Mouse (Mus musculus): ENCODE measurements around the gene Tef. TPM values are rescaled to one million over a fixed set of nuclear protein-coding genes. Genes with fewer than 3 reads are reported as not detected.

Tef gene
- total RNA-seq (2022) = 100 to 1,000 TPM; 255 to 311 (median 291) TPM

DNA sequence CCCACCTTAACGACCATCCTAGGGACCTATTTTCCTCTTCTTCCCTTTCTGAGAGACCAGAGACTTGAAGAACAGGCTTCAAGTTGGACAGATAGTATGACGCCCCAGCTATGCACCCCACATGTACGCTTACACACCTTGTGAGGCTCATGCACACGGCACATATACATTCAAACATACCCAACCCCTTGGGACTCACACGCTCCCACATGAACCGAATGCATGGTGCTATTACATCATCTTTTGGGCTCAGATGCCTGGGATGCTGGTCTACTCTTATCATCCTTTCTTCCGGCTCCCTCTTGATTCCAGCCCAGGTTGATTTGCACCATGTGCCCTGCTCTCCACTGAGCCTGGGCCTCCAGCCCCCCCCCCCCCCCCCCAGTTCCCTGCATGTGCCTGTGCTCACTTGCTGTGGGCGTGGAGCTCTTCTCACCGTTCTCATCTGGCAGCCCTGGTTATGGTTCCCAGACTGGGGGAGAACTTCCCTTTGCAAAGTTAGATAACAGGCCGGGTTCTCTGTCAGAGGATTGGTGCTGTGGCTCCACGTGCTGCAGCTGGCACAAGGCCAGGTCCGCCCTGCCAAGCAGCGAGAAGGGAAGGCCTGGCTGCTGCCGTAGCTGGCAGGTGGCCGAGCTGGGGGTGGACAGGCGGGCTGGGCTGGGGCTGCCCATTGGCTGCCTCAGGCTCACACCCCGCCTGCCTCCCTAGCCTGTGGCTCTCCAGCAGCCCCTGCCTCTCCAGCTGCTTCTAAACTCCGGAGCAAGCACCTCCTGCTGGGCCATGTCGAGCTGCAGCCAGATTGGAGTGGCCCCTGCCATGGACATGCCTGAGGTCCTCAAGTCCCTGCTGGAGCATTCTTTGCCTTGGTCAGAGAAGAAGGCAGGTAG lies at the start of gene Tef:
Tef (plus strand) TSS at position 421 of the 890 bp plus-strand sequence.
- DNase-seq (ENCODE audit: low spot score in 2 of 2) = peak; percentile 99 to 100

- no peak for DNase-seq (ENCODE audit: low spot score in 2 of 2)
These were observed 48.6 kb upstream of the Tef start for GRCm38 (mm10) chr15:81753669-81754068.

DNA sequence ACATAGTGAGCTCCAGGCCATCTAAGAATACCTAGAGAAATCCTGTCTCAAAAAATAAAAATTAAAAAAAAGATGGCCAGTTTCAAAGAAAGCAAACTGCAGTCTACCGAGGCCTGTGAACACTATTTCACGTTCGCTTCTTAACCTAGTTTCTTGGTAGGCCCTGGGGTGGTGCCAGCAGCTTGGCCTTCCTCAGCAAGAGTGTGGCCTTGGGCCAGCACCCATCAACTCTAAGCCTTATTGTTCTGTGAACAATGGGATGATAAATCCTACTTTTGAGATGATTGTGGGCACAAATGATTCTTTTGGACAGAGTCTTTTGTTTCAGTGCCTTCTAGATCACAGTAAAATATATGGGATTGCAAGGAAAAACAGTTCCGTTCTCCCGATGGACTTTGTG lies 43.5 kb upstream of the Tef start:
- DNase-seq (ENCODE audit: low spot score in 2 of 2) = no peak

GRCm38 (mm10) chr15:81759542-81759941 lies 42.7 kb upstream of the Tef start:
- no peak for DNase-seq (ENCODE audit: low spot score in 2 of 2)

DNA sequence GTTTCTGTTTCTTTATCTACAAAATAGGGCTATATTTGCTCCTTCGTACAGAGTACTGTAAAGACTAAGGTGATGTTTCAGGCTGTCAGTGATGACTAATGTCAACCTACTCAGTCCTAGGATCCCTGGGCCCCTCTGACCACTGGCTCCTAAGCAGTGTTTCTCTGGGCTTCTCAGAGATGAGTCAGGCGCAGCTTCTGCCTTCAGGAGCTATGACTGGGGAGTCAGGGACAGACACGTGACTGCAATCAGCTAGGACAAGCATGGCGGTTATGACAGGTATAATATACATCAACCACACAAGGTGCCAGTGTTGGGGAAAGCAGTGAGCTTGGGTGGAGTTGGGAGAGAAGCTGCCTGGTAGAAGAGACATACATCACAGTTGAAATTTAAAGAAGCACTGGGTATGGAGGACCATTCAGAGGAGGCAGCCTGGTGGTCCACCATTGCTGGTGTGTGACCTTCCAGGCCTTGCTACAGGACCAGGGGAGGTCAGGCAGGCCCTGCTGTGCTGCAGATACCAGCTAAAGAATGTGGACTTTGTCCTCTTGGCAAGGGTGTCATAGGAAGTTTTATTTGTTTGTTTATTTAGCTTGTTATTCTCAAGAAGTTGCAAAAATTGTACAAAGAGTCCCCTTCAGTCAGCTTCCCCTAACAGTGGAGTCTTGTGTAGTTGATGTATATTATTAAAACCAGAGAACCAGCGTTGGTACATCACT lies 41.7 kb upstream of the Tef start:
- no peak for DNase-seq (ENCODE audit: low spot score in 2 of 2)

DNA sequence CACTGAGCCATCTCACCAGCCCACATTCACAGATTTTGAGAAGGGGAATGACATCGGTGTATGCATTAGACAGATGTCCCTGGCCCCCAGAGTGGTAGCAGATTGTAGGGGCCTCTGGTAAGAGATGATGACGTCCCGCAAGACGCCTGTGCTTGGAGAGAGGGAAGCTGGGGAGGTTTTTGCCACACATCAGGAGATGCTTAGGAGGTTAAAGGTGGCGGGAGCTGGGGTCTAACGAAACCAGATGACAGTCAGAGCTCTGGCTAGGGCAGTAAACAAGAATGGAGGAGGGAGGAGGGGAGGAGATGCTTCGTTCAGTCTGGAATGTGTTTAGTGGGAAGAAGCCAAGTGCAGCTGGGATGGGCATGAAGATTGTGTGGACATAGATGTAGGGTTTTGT lies 40.8 kb upstream of the Tef start:
- no peak for DNase-seq (ENCODE audit: low spot score in 2 of 2)

- DNase-seq (ENCODE audit: low spot score in 2 of 2) = no peak
These were observed 40.3 kb upstream of the Tef start for GRCm38 (mm10) chr15:81761959-81762358.

- no peak for DNase-seq (ENCODE audit: low spot score in 2 of 2)
These were observed 37.6 kb upstream of the Tef start for GRCm38 (mm10) chr15:81764573-81764972.

DNA sequence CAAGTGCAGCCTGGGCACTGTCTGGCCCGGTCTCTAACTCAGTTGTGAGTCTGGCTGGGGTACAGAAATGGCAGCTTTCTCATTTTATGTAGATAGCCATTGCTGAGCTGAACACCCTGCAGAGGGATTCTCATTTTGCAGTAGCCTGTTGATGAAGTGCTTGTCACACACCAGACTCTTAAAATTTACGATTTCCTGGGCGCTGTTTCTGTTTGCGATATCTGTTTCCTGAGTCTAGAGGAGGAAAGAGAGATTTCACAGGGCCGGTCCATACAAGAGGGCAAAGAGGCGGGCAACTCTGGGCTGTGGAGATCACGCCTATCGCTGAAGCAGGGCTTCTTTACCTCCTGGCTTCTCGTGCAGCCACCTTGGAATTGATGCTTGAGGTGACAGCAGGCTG lies 36.6 kb upstream of the Tef start:
- no peak for DNase-seq (ENCODE audit: low spot score in 2 of 2)

DNA sequence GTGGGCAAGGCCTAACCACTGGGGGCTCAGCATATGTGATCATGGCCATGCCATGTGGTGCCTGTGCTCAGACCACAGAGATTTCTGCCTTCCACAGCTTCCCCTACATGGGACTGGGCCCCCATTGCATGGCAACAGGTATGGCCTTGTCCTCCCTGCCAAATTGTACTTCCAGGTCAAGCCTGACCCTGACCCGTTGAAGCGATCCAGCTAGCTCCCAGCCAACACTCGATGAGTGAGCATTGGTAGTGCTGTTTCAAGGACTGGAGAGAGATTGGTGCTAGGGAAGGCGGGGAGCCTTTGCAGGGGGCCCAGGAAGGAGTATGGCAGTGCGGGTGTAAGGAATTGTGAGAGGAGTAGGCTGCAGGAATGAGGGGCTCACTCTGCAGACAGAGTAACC lies 35.8 kb upstream of the Tef start:
- no peak for DNase-seq (ENCODE audit: low spot score in 2 of 2)

- DNase-seq (ENCODE audit: low spot score in 2 of 2) = no peak
These were observed 33.2 kb upstream of the Tef start for GRCm38 (mm10) chr15:81769037-81769436.

DNA sequence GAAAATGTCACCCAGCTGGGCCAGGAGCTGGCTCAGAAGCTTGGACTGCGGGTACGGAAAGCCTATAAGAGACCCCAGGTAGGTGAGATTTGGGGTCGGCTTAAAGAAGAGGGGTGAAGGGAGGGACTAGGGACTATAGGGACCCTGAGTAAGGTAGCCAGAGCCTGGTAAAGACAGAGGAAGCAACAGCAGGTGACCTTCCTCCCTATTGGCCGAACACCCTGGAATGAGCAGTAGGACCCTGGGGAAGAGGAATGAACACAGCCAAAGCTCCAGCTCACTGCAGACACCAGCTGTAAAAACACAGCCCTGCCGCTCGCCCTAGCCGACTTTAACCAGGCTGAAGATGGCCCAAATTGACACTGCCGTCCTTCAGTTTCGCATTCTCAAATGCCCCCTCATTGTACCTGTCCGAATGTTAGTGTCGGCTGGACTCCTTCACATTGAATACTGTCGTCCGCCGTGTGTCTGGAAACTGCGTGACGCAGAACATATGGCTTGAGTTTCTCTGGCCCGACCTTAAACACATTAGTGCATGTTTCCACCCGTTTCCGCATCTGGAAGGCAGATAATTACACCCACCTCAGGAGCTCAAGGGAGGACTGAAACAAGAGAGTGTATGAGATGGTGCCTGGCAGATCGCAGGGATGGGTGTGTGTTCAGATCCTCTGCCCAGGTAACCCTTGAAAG lies 29.6 kb upstream of the Tef start:
- no peak for DNase-seq (ENCODE audit: low spot score in 2 of 2)

DNA sequence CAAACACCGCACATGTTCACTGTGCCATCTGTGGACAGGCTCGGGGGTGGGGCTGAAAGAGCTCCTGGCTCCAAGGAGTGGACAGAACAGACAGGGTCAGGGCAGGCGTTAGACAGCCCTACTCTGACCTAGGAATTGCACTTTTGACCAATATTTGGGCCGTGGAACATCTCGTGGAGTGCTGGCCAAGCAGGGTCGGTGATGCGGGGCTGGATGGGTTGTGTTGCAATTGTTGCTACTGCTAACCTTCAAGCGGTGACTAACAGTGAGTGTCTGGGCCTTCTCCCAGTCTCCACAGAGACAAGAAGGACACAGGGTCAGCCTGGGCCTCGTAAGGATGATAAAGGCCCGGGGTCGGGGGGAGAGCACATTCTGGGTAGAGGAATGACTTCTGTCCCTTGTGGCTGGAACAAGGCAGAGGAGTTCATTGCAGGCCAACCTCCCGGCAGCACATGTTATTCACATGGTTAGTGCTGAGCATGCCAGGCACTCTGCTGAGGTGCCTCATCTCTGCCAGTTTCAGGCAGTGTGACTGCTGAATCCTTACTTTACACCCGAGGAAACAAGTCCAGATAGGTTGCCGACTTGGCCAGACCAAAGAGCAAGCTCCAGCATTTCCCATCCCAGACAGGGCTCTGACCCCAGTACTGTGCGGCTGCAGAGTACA lies 27.6 kb upstream of the Tef start:
- DNase-seq (ENCODE audit: low spot score in 2 of 2) = no peak

DNA sequence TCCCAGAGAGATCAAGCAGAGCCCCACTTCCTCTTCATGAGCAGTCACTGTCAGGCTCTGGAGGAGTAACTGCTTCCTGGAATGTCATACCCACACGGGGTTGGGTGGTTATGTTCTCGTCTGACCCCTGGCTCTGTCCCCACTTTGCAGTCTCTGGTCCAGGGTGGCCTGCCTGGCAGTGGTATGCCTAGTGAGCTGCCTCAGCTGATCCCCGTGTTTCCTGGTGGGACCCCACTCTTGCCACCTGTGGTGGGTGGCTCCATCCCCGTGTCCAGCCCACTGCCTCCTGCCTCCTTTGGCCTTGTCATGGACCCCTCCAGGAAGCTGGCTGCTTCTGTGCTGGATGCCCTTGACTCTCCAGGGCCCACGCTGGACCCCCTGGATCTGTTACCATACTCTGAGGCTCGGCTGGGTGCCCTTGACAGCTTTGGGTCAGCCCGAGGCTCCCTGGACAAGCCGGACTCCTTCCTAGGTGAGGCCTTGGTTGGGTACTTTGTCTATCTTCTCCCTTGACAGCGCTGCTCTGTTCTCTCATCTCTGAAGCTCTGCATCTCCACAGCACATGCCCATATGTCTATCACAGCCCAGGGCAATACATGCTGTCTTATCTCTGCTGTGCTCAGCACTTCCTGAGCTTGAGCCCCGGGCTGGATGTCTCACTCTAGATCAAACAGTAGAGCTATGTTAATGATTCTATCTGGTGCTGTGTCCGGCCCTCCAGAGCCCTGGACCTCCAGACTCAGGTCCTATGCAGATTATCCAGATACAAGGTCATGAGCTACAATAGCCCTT lies 25.4 kb upstream of the Tef start:
- DNase-seq (ENCODE audit: low spot score in 2 of 2) = no peak

DNA sequence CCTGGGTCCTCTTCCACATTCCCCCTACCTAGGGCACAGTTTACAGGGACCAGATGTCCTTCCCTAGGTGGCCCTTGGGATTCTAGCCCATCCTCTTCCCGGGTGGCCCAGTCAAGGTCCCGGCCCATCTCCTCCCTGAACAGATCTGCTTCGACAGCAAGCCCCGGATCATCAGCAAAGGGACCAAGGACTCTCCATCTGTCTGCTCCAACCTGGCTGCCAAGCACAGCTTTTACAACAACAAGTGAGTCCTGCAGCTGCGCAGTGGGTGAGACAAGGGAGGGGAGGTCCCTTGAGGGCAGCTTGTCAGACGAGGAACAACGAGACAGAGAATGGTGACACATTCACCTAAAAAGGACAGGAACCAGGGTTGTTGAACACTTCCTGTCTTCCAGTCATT lies 20.4 kb upstream of the Tef start:
- no peak for DNase-seq (ENCODE audit: low spot score in 2 of 2)

GRCm38 (mm10) chr15:81784762-81785161 lies 17.5 kb upstream of the Tef start:
- DNase-seq (ENCODE audit: low spot score in 2 of 2) = no peak

DNA sequence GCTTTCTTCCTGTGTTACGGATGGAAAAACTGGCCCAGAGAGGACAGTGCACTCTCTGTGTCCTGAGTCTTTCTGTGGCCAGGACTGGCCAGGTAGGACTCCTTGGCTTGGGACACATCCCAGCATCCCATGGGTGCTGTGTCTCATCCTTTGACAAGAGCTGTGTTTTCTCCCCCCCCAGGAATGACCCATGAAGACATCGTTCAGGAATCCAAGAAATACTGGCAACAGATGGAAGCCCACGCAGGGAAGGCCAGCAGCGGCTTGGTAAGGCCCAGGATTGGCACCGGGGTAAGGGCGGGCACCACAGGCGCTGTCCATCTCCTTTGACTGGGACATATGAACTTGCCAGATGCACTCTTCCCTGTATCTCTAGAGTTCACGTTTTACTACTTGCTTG lies 16.5 kb upstream of the Tef start:
- no peak for DNase-seq (ENCODE audit: low spot score in 2 of 2)

GRCm38 (mm10) chr15:81787525-81787924 lies 14.7 kb upstream of the Tef start:
- DNase-seq (ENCODE audit: low spot score in 2 of 2) = no peak

- no peak for DNase-seq (ENCODE audit: low spot score in 2 of 2)
These were observed 9.8 kb upstream of the Tef start for GRCm38 (mm10) chr15:81792444-81792843.

GRCm38 (mm10) chr15:81796228-81796627 lies 6.0 kb upstream of the Tef start:
- no peak for DNase-seq (ENCODE audit: low spot score in 2 of 2)

- no peak for DNase-seq (ENCODE audit: low spot score in 2 of 2)
These were observed 4.4 kb upstream of the Tef start for GRCm38 (mm10) chr15:81797861-81798260.
